Mouse (Mus musculus) ovary, postnatal 10 days (tissue): ENCODE results near the gene Shank3.

Source experiments
- DNase-seq: peaks from one replicate; pipeline ENCODE4 v3.0.0; 2022; ENCODE audit warnings: low spot score

Gene Shank3

DNA sequence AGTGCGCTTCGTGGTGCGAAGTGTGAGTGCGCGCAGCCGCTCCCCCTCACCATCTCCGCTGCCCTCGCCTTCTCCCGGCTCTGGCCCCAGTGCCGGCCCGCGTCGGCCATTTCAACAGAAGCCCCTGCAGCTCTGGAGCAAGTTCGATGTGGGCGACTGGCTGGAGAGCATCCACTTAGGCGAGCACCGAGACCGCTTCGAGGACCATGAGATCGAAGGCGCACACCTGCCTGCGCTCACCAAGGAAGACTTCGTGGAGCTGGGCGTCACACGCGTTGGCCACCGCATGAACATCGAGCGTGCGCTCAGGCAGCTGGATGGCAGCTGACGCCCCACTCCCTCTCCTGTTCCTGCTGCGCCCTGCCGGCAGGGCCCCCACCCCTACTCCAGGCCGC is 58.6 kb downstream of the Shank3 start:
- no peak for DNase-seq

DNA sequence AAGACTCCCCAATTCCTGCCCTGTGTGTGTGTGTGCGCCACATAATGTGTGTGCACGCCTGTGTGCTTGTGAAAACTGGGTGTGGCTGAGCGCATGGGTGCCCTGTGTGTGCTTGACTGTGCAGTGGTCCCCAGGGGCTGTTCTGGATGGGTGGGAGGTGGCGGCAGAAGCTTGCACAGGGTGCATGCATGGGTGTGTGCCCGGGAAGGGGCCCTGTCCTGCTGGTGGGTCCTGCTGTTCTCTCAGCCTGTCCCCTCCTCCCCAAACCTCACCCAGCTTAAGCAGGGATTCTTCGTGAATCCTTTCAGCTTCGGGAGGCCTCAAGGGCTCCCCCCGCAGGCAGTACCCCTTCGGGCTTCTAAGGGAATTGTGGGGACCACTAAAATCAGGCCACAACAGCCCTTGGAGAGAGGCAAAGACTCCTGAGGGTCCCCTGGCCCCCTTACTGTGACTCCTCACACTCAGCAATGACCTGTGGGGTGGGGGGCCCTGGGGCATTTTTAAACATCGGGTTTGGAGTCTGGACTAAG is 59.8 kb downstream of the Shank3 start:
- DNase-seq, result no peak

DNA sequence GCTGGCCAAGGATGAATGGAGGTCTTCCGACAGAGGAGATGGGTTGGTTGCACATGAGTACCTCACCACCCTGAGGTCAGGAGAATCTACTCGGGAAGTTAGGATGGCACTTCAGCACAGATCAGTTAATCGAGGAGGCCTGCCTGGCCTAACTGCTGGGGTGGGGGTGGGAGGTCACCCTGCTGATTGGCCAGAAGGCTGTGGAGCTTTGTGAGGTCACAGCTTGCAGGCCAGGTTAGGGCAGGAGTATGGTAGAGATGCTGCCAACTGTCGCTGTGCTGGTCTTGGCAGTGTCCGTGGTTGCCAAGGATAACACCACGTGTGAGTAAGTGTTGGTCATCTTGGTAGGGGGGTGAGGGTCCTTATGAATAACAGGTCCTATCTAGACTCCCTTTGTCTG is 68.7 kb downstream of the Shank3 start, which contains the start of gene Acr:
Gene Acr, plus strand, starts transcription at position 213 of the 400 bp plus-strand sequence.
- no peak for DNase-seq

DNA sequence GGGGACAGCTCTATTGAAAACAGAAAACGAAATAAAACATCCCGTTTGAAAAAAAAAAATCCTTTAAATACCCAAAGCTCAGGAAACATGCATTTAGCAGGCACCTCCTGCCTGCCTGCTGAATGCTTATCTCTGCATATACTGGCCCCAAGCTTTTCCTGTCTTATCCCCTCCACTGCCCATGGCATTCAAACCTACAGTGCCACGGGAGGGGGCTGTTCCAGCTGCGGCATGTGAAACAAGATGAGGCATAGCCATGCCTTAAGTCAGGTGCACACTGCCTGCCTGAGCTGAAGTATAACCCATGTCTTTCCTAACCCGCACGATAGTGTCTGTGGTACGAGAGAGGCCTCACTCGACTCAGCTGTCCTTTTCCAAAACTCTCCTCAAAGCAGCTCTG is 72.7 kb downstream of the Shank3 start:
- no peak for DNase-seq

DNA sequence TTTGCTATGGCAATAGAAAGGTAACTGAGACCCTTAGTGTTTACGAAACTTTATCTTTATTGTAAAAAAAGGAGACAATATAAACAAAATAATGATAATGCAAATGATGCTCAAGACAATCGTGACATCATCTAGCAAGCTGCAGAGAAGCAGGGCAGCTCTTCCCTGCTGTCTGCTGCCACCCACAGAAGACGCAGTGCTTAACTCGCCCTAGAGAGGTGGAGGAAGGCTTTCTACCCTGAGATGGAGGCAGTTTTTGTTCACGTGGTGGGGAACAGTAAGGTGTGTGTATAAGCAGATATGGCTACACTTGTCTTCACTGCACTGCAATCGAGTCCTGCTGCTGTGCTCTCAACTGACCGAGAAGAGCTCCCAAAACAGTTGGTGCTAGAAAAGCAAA is 83.1 kb downstream of the Shank3 start:
- no peak for DNase-seq

DNA sequence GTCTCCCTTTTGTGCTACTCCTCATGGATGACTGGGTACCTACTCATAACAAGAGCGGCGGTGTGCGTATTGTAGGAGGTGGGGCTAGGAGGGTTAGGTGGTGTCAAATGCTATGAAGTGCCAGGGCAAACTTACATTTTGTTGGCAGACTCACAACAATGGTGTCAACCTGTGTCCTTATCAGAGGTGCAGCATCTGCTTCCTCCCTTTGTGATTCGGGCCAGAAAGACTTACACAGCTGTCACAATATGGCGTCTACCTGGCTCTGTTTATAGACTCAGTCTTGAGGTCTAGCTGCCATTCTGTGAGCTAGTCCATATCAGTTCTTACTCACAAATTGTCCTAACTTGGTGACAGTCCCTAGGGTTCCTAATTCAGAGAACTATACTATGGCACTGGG is 85.7 kb downstream of the Shank3 start:
- DNase-seq, result no peak

DNA sequence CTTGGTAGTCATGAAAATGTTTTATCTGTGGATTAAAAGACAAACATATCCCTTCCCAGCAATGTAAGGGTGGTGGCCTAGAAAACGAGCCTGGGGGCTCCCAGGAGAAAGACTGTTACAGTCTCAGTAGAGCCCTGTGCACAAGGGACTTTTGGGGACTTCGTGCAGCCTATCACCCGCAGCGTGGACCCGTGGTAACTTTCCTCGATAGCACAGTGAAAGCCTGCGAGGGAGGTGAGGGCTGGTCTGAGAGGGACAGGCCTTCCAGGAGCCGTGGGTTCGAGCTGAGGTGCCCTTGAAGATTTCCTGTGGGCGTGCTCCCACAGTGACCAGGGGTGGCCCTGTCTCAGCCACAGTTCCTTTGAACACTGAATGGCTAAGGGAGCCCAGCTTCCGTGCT is 86.2 kb downstream of the Shank3 start:
- DNase-seq, result no peak

DNA sequence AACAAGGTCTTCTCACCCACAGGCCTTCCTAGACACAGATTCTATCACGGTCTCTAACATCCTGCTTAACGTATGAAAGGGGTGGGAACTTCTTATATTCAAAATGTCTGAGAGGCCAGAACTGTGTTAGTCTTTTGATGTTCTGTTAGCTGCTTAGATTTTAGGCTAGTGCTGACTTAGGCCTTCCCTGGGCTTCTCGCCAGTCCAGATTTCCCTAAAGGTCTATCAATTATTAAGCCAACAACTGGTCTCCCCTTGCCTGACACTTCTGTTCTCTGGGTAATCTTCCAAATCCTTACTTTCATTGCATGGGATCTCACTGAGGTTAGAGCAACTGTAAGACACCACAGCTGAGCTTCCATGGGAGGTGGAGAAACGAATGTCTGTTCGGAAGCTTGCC is 89.7 kb downstream of the Shank3 start:
- DNase-seq, result no peak

DNA sequence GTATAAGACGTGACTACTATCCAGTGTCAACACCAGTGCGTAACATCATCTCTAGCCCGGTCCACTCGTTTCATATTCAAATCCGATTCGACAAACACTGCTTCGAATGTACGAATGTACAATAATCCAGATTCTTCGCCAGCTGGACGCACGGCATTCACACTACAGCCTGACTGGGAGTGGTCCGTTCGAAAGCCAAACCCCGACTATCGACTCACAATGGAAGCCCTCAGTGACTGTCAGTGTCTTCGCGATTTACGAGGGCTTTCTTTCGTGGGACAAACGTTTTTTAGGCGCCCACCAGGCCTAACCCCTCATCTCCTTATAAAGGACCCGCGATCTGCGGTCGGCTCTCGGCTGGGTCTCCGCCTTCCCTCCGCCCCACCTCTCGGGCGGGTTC is 91.9 kb downstream of the Shank3 start:
- no peak for DNase-seq

DNA sequence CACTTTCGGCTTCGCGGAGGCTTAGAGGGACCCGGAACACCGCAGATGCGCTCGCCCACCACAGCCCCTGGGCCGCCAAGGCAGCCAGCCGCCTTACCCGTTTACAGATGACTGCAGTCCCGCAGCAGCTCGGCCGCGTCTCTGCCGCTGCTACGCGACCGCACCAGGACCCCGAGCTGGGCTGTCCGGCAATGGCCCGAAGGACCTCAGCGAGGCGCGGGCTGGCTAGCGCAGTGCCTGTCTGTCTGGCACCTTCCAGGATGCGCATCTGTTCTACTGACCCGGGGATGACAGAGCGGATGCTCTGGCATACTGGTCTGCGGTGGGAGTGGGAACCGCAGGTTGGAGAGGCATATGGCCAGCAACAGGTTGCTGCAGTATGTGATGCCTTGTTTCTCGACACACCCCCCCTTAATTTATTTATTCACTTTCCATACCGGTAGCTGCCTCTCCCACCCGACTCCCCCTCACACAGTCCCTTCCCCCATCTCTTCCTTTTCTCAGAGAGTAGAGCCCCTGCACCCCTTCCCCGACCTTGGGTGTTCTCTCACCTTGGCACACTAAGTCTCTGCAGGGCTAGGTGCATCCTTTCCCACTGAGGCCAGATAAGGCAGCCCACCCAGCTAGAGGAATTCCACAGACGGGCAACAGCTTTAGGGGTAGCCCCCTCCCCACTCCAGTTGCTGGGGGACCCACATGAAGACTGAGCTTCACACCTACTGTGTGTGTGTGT is 92.5 kb downstream of the Shank3 start, which contains the start of gene Rabl2:
Gene Rabl2, minus strand, starts transcription at position 201 of the 733 bp plus-strand sequence.
- peak; percentile 87 for DNase-seq

DNA sequence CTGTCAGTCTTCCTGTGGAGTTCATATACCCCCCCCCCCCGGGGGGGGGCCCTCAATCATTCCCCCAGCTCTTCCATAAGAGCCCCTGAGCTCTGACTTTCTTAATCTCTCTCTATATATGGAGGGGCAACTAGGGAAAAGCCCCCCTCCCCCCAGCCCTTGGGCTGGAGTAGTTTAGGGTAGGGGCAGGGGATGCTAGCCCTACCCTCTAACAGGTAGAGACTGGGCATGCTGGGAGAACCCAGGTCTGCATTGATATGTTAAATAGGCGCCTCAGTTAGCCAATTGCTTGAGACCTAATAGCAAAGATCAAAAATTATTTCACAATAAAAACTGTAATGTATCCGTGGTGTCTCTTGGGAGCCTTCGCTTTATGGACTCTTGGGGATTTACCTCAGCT is 93.1 kb downstream of the Shank3 start:
- DNase-seq, result no peak

DNA sequence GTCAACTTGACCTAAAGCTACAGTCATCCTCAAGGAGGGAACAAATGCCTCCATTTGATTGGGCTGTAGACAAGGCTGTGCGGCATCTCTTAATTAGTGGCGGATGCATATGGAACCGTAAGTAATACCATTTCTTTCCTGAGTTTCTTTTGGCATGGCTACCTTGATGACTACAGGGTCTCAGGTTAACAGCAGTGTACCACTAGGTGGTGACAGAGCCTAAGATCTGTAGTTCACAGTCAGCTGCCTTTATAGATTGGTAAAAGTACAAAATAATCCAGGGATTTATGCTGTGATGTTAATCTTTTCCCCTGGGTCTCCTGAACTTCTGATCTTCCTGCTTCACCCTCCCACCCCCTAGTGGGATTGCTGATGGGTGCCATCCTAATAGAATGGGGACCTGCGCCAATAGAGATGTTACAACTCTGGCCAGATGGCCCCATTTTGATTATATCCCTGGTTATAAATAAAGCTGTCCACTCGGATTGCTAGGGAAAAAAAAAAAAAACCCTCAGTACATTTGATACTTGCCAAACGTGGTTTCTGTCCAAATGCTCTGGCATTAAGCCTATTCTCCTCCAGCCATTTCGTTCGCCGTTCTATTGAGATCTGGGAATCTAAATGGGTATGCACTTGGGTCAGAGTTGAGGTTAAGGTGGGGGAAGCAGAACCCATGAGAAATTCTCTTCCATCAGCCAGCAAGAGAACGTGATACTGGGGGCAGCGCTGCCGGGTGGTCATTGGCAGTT is 106.6 kb downstream of the Shank3 start:
- DNase-seq, result no peak

DNA sequence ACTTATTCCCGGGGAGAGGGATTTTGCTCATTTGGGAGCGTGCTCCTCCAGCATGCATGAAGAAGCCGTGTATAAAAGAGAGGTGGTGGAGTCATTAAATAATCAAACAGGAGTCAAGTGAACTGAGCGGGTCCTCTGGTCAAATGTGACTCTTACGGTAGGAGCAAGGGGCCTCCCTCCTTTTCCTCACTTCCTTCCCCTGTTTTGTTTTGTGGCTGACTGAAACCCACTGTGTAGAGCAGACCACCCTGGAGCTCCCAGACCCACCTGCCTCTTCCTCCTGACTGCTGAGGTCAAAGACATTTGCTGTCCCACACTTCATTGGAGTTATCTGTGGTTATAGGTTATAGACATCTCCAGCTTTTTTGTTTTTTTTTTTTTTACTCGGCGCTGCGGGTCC is 108.1 kb downstream of the Shank3 start:
- DNase-seq, result no peak

DNA sequence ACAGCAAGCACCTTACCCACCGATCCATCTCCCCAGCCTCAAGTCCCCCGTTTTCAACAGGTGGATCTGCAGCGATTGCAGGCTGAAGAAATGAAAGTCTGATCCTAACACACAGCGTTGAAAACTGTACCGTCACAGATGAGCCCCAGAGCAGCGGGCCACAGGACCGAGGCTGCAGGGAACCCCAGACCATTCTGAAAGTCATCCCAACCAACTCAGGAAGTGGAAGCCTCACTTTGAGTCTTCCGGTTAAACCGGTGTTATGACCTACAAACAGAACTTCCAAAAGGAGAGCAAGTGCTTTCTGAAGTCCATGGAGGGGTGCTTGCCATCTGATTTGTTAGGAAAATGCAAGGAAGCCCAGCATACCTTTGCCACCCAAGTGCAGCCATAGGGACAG is 108.5 kb downstream of the Shank3 start:
- no peak for DNase-seq
